Mouse (Mus musculus): Measurements from ENCODE around the gene Elf5. TPM values are rescaled to one million over a fixed set of nuclear protein-coding genes. Genes with fewer than 3 reads are reported as not detected.
A peak's percentile ranks its signal among the peaks of the same experiment; 100 is the strongest.

Gene Elf5
- polyA plus RNA-seq, 1 experiment from 2014 or later: not detected

GRCm38 (mm10) chr2:103413381-103413780 is 1.9 kb downstream of the Elf5 start:
- Histone ChIP-seq H3K4me2 (replicated peaks) (no peak overlapping the region), H3K27me3 (no peaks in the 10 kb centered on the region), H3K9ac (no peak overlapping the region), H3K4me3 (no peak overlapping the region), H3K4me1 (no peaks in the 10 kb centered on the region), H3K27ac (no peak overlapping the region), H3K36me3 (no peaks in the 10 kb centered on the region), H3K9me3 (replicated peaks) (no peaks in the 10 kb centered on the region)
- 84% methylated on average over 5 of the region's 5 CpGs for whole genome bisulfite sequencing
- ATAC-seq (ENCODE audit: low FRiP score): no peak

GRCm38 (mm10) chr2:103415774-103416173 is 4.3 kb downstream of the Elf5 start:
- H3K4me1 ChIP-seq: no peaks in the 10 kb centered on the region
- no peaks in the 10 kb centered on the region for H3K9me3 ChIP-seq (replicated peaks)
- no peak overlapping the region for H3K4me3 ChIP-seq
- no peak overlapping the region for H3K9ac ChIP-seq
- no peaks in the 10 kb centered on the region for H3K36me3 ChIP-seq
- H3K27me3 ChIP-seq: no peaks in the 10 kb centered on the region
- WGBS: 89% methylated on average over 3 of the region's 3 CpGs
- no peak overlapping the region for H3K27ac ChIP-seq
- H3K4me2 ChIP-seq (replicated peaks): no peak overlapping the region
- no peak for ATAC-seq (ENCODE audit: low FRiP score)

GRCm38 (mm10) chr2:103420650-103421507 is 9.4 kb downstream of the Elf5 start:
- no peak overlapping the region for H3K4me3 ChIP-seq
- no peak overlapping the region for H3K27ac ChIP-seq
- peaks cover 5% of the 10 kb centered on the region; the same call in 1 of the 2 replicates for H3K4me1 ChIP-seq
- H3K27me3 ChIP-seq: no peaks in the 10 kb centered on the region
- no peaks in the 10 kb centered on the region for H3K36me3 ChIP-seq
- no peaks in the 10 kb centered on the region for H3K9me3 ChIP-seq (replicated peaks)
- WGBS: 74% methylated on average over 15 of the region's 15 CpGs
- peak; percentile 50 for ATAC-seq (ENCODE audit: low FRiP score)
- H3K4me2 ChIP-seq (replicated peaks): no peak overlapping the region
- no peak overlapping the region for H3K9ac ChIP-seq

- WGBS: 60% methylated on average over 12 of the region's 12 CpGs
- no peaks in the 10 kb centered on the region for H3K36me3 ChIP-seq
- H3K4me2 ChIP-seq (replicated peaks): no peak overlapping the region
- H3K9me3 ChIP-seq (replicated peaks): no peaks in the 10 kb centered on the region
- H3K9ac ChIP-seq: no peak overlapping the region
- no peak for ATAC-seq (ENCODE audit: low FRiP score)
- H3K4me3 ChIP-seq: no peak overlapping the region
- H3K27ac ChIP-seq: no peak overlapping the region
- peaks cover 5% of the 10 kb centered on the region; the same call in 1 of the 2 replicates for H3K4me1 ChIP-seq
- H3K27me3 ChIP-seq: no peaks in the 10 kb centered on the region
Measured at GRCm38 (mm10) chr2:103423884-103424283, 12.4 kb downstream of the Elf5 start.

- ATAC-seq (ENCODE audit: low FRiP score): no peak
- WGBS: 32% methylated on average over 12 of the region's 12 CpGs
- H3K27ac ChIP-seq: no peak overlapping the region
- no peak overlapping the region for H3K9ac ChIP-seq
- no peak overlapping the region for H3K4me2 ChIP-seq (replicated peaks)
- peaks cover 5% of the 10 kb centered on the region; the same call in 1 of the 2 replicates for H3K4me1 ChIP-seq
- no peaks in the 10 kb centered on the region for H3K27me3 ChIP-seq
- H3K36me3 ChIP-seq: no peaks in the 10 kb centered on the region
- no peaks in the 10 kb centered on the region for H3K9me3 ChIP-seq (replicated peaks)
- no peak overlapping the region for H3K4me3 ChIP-seq
Measured at GRCm38 (mm10) chr2:103424349-103425026, 13.0 kb downstream of the Elf5 start.

GRCm38 (mm10) chr2:103425456-103426063 is 14.1 kb downstream of the Elf5 start:
- ATAC-seq (ENCODE audit: low FRiP score): no peak
- 82% methylated on average over 11 of the region's 11 CpGs for WGBS
- no peaks in the 10 kb centered on the region for H3K36me3 ChIP-seq
- peaks cover 5% of the 10 kb centered on the region; the same call in 1 of the 2 replicates for H3K4me1 ChIP-seq
- no peak overlapping the region for H3K9ac ChIP-seq
- no peaks in the 10 kb centered on the region for H3K27me3 ChIP-seq
- no peak overlapping the region for H3K27ac ChIP-seq
- no peak overlapping the region for H3K4me2 ChIP-seq (replicated peaks)
- no peaks in the 10 kb centered on the region for H3K9me3 ChIP-seq (replicated peaks)
- H3K4me3 ChIP-seq: no peak overlapping the region

- Histone ChIP-seq H3K4me1 (peaks cover 5% of the 10 kb centered on the region; the same call in 1 of the 2 replicates), H3K27ac (no peak overlapping the region), H3K9me3 (replicated peaks) (no peaks in the 10 kb centered on the region), H3K4me2 (replicated peaks) (no peak overlapping the region), H3K27me3 (no peaks in the 10 kb centered on the region), H3K9ac (no peak overlapping the region), H3K4me3 (no peak overlapping the region), H3K36me3 (no peaks in the 10 kb centered on the region)
- 85% methylated on average over 3 of the region's 3 CpGs for WGBS
- ATAC-seq (ENCODE audit: low FRiP score): no peak
Measured at GRCm38 (mm10) chr2:103428356-103428755, 16.9 kb downstream of the Elf5 start.

GRCm38 (mm10) chr2:103430712-103431111 is 19.2 kb downstream of the Elf5 start:
- H3K9ac ChIP-seq: no peak overlapping the region

GRCm38 (mm10) chr2:103432695-103433275 is 21.3 kb downstream of the Elf5 start:
- Histone ChIP-seq H3K36me3 (no peaks in the 10 kb centered on the region), H3K4me3 (no peak overlapping the region), H3K27ac (no peak overlapping the region), H3K9me3 (replicated peaks) (no peaks in the 10 kb centered on the region), H3K27me3 (no peaks in the 10 kb centered on the region), H3K4me2 (replicated peaks) (no peak overlapping the region), H3K4me1 (peaks cover 2% of the 10 kb centered on the region; the same call in 1 of the 2 replicates), H3K9ac (no peak overlapping the region)
- no peak for ATAC-seq (ENCODE audit: low FRiP score)
- WGBS: 77% methylated on average over 8 of the region's 8 CpGs

More at GRCm38 (mm10) chr2:103430712-103431111, 19.2 kb downstream of the Elf5 start:
- Histone ChIP-seq H3K27ac (no peak overlapping the region), H3K9me3 (replicated peaks) (no peaks in the 10 kb centered on the region), H3K36me3 (no peaks in the 10 kb centered on the region), H3K4me3 (no peak overlapping the region), H3K27me3 (no peaks in the 10 kb centered on the region), H3K4me2 (replicated peaks) (no peak overlapping the region), H3K4me1 (no peaks in the 10 kb centered on the region)
- WGBS: 56% methylated on average over 1 of the region's 1 CpGs
- ATAC-seq (ENCODE audit: low FRiP score): no peak

GRCm38 (mm10) chr2:103435110-103435509 is 23.6 kb downstream of the Elf5 start:
- H3K27ac ChIP-seq: no peak overlapping the region
- H3K9me3 ChIP-seq (replicated peaks): no peaks in the 10 kb centered on the region
- H3K4me1 ChIP-seq: peaks cover 2% of the 10 kb centered on the region; the same call in 1 of the 2 replicates
- WGBS: 87% methylated on average over 2 of the region's 2 CpGs
- H3K4me3 ChIP-seq: no peak overlapping the region
- no peaks in the 10 kb centered on the region for H3K36me3 ChIP-seq
- ATAC-seq (ENCODE audit: low FRiP score): no peak
- no peaks in the 10 kb centered on the region for H3K27me3 ChIP-seq
- no peak overlapping the region for H3K4me2 ChIP-seq (replicated peaks)
- no peak overlapping the region for H3K9ac ChIP-seq

GRCm38 (mm10) chr2:103436534-103436933 is 25.0 kb downstream of the Elf5 start:
- H3K9me3 ChIP-seq (replicated peaks): no peaks in the 10 kb centered on the region
- no peak for ATAC-seq (ENCODE audit: low FRiP score)
- no peak overlapping the region for H3K9ac ChIP-seq
- peaks cover 2% of the 10 kb centered on the region; the same call in 1 of the 2 replicates for H3K4me1 ChIP-seq
- no peak overlapping the region for H3K4me3 ChIP-seq
- H3K27ac ChIP-seq: no peak overlapping the region
- no peaks in the 10 kb centered on the region for H3K36me3 ChIP-seq
- H3K27me3 ChIP-seq: no peaks in the 10 kb centered on the region; the same call in 1 of the 2 replicates
- 66% methylated on average over 5 of the region's 5 CpGs for WGBS
- H3K4me2 ChIP-seq (replicated peaks): no peak overlapping the region

Measured in hindbrain, embryonic 12.5 days (tissue).